Mouse (Mus musculus) right cerebral cortex, postnatal 25 days (tissue): Measurements from ENCODE around the gene Col1a1.
A peak's percentile ranks its signal among the peaks of the same experiment; 100 is the strongest.

ENCODE experiments used
- DNase-seq: peaks from one replicate; pipeline ENCODE4 v3.0.0; 2022

Gene Col1a1

GRCm38 (mm10) chr11:94936045-94936444 lies at the start of gene Col1a1:
Gene Col1a1, plus strand, starts transcription at chr11:94936224.
- no peak for DNase-seq

DNA sequence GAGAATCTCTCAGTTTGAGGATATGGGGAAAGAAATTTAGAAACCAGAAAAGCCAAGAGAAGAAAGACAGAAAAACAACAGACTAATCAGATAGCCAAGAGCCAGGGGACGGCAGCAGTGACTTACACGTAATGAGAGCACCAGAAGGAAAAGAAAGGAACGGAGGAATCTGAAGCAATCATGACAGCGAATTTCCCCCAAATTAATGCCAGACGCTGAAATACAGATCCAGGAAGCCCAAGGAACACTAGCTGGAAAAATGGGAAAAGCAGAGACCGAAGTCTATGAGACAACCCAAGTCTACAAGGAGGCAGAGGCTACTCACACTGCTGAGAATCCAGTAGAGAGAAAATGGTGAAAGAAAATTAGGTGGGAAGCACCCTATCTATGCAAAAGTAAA lies 44.9 kb upstream of the Col1a1 start:
- DNase-seq, result no peak

GRCm38 (mm10) chr11:94896753-94897376 lies 39.2 kb upstream of the Col1a1 start:
- DNase-seq, result no peak

DNA sequence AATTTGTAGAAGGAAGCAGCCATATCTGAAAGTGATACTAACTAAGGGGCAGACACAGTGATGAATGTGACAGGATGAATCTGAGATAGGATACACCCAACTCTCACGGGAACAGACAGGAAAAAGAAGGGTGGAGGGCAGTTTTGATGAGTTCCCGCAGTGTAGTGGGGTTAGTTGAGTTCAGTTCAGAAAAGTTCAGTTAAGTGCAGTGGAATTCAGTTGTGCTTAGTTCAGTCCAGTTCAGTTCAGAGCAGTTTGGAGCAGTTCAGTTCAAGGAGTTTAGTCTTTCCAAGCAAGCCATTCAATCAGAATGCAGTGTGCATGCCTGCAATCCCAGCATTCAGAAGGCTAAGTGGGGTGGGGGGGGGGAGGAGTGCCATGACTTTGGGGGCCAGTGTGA lies 34.8 kb upstream of the Col1a1 start:
- DNase-seq, result no peak

GRCm38 (mm10) chr11:94904306-94904705 lies 31.7 kb upstream of the Col1a1 start:
- no peak for DNase-seq

- DNase-seq, result no peak
Observed at GRCm38 (mm10) chr11:94910971-94911370, 25.1 kb upstream of the Col1a1 start.

DNA sequence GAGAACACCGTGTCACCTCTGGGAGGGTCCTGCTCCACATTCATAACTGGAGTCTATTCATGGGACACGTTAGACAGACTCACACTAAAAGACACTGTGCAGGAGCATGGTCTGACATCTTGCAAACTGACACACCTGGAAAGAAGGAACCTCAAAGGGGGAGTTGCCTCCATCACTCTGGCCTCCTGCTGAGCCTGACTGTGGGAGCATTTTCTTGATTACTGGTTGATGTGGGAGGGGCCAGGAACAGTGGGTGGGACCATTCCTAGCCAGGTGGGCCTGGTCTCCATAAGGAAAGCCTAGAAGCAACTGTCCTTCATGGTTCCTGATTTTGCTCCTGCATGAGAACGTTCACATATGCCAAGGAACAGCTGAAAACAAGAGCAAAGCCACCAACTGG lies 23.5 kb upstream of the Col1a1 start:
- no peak for DNase-seq

- DNase-seq, result no peak
Observed at GRCm38 (mm10) chr11:94913302-94914090, 22.5 kb upstream of the Col1a1 start.

GRCm38 (mm10) chr11:94915675-94916403 lies 20.2 kb upstream of the Col1a1 start:
- peak; percentile 43 for DNase-seq

DNA sequence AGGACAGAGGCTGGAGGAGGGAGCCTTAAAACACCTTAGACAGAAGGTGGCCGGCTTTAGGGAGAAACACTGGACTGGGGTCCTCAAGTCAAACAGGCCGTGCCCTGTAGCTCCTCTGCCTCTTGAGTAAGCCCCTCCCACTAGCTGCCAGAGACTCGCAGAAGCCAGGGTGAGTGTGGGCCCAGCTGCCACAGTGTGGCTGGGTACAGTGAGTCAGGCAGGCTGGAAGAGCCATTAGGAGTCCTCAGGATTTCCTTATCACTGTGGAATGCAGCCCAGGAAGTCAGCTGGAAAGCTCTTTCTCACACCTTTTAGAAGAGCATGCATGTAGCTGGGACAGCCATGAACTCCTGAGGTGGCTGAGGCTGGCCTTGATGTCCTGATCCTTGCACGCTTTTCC lies 19.5 kb upstream of the Col1a1 start:
- DNase-seq, result no peak

DNA sequence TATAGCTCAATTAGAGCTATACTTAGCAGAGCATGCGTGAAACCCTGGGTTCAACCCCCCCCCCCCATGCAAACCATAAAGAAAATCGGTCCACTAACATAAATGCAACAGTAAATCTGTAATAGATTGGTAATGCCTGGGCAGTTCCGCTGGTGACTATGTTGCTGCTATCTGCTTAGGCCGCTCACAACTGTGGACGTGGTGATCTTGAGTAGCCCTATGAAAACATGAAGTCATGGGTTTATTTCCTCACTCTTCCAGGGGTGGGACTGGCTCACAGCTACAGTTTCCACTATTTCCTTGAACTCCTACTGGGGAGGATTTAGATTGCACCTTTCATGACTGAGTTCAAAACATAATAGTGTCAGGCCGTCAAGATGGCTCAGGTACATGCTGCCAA lies 18.3 kb upstream of the Col1a1 start:
- no peak for DNase-seq

- DNase-seq, result no peak
Observed at GRCm38 (mm10) chr11:94920996-94921401, 15.0 kb upstream of the Col1a1 start.

GRCm38 (mm10) chr11:94924977-94925376 lies 11.0 kb upstream of the Col1a1 start:
- DNase-seq, result no peak

- DNase-seq, result no peak
Observed at GRCm38 (mm10) chr11:94926431-94926830, 9.6 kb upstream of the Col1a1 start.

DNA sequence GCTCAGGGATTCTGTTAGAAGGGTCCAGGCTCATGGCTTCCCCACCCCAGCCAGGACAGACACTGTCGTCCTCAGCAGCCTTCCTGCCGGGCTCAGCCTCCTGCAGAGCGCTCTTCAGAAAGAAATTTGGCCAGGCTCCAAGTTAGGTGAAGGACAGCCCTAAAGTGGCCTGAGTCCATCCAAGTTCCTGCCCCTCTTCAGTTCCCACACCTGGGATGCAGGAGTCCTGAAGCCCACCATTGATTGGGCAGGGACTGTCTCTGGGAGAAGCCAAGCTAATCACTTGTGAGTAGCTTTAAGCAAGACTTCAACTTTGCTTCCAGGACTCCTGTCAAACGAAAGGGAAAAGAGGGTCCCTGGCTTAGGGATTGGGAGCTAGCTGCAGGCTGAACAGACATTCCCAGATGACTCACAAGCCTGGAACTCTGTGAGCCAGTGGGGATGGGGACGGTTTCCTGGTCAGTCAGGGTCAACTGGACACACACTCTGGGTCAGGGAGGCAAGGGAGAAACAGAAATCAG lies 8.2 kb upstream of the Col1a1 start:
- DNase-seq, result no peak

DNA sequence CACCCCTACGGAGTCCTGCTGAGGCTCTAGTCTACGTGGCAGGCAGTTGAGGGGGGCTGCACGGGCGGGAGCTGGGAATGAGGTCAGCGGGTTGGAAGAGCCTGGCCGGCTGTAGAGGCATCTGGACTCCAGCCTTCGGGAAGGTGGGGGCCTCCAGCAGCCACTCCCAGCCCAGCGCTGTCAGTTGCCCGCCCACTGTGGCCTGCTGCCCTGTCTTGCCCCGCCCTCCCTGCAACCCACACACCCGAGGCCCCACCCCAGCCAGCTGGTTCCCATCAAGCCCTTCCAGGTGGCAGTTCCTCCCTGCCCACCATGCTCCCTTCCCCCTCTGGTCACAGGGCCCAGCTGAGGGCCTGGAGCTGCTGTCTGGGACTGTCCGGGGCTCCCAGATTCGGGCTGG lies 7.2 kb upstream of the Col1a1 start:
- no peak for DNase-seq

DNA sequence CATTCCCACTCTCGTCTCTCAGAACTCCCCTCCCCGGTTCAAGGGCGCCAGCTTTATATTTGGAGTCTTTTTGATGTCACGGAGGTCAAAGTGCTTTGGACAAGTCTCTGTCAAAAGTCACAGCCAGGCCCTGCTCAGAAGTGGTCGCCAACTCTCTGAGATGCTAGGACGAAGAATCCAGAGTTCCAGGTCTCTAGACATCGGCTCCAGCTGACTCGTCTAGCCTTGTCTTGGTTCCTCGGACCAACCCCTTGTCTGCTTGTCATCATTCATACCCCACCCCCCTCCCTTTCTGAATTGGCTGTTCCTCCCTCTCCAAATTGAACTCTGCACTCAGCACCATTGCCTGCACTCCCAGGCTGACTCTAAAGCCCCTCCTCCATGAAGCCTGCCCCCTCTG lies 6.4 kb upstream of the Col1a1 start:
- no peak for DNase-seq

GRCm38 (mm10) chr11:94930151-94930550 lies 5.9 kb upstream of the Col1a1 start:
- DNase-seq, result no peak

- DNase-seq, result no peak
Observed at GRCm38 (mm10) chr11:94933584-94933983, 2.4 kb upstream of the Col1a1 start.

DNA sequence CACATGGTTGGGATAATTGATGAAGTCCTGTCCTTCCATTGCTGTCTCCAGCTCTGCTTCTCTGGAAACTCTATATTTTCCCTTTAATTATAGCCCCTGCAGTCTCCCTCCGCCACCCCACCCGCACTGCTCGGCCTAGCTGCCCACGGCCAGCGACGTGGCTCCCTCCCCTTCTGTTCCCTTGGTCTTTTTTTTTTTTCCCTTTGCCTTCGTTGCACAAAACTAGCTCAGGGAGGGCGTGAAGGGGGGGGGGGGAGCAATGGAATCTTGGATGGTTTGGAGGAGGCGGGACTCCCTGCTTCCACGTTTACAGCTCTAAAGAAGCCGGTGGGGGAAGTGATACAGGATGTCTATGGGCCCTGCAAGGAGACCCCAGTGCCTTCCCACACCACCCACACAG lies 1.5 kb upstream of the Col1a1 start:
- DNase-seq, result no peak

DNA sequence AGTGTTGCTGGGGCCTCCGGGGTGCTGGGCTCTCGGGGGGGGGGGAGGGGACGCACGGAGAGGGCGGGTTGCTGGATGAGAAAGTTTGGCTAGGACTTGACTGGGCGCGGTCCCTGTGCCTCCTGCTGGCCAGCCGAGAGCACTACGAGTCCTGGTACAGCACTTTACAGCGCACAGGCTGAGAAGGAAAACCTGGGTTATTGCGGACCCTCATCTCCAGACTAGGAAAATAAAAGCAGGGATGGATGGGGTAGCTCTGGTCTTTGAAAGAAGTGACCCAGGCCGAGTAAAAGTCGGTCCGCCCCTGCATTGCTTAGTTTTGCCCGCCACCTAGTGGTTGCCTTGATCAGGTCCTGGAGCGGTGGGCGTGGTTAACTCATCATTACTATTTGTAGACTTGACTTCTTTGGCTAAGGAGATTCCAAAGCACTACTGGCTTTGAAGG lies 849 bp downstream of the Col1a1 start:
- DNase-seq, result peak; percentile 79

- DNase-seq, result peak; percentile 67
Observed at GRCm38 (mm10) chr11:94937335-94937781, 1.3 kb downstream of the Col1a1 start.

- no peak for DNase-seq
Observed at GRCm38 (mm10) chr11:94937787-94938186, 1.8 kb downstream of the Col1a1 start.

GRCm38 (mm10) chr11:94938296-94938695 lies 2.3 kb downstream of the Col1a1 start:
- DNase-seq, result no peak
